Mouse (Mus musculus): Measurements from ENCODE around the gene Tns1. TPM values are rescaled to one million over a fixed set of nuclear protein-coding genes. Genes with fewer than 3 reads are reported as not detected.
"Not testable (repeated sequence)": the region's sequence is repeated elsewhere in the genome, so short reads cannot be mapped to it uniquely, and the experiment has no call there.

The Tns1 gene
- polyA plus RNA-seq, 3 experiments from 2014 or later = 9.1 to 16.3 (median 15.5) TPM

DNA sequence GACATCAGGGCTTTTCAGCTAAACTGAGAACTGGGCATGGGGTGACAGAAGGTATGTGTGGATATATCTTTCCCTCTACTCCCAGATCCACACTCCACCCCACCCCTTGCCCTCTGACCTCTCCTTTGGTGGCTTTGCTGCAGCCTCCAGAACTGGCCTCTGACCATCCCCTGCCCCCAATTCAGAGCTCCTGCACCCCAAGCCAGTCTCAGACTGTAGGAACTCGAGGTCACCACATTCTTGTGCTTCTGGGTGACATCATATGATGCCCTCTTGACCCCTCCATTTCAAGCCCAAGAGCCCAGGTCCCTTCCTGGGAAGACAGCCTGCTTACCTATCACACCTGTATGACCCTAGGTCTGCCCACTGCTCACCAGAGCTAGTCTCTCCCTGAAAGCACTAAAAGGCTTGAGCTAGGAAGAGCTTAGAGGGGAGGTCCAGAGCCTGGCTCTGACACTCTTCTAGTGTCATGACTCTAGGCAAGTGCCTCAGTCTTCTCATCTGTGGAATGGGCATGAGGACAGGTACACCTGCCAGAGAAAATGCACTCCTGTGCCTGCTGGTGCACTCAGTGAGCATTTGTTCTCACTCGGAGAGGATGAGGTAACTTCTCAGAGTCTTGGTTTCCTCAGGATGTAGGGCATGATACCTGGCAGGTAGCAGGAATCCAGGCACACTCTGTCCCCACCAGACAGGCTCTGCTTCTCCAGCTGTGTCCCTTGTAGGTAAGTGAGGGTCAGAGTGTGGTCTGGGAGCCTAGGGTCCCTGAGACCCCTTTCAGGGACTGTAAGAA is 214.9 kb downstream of the Tns1 start:
- no peak for ATAC-seq

DNA sequence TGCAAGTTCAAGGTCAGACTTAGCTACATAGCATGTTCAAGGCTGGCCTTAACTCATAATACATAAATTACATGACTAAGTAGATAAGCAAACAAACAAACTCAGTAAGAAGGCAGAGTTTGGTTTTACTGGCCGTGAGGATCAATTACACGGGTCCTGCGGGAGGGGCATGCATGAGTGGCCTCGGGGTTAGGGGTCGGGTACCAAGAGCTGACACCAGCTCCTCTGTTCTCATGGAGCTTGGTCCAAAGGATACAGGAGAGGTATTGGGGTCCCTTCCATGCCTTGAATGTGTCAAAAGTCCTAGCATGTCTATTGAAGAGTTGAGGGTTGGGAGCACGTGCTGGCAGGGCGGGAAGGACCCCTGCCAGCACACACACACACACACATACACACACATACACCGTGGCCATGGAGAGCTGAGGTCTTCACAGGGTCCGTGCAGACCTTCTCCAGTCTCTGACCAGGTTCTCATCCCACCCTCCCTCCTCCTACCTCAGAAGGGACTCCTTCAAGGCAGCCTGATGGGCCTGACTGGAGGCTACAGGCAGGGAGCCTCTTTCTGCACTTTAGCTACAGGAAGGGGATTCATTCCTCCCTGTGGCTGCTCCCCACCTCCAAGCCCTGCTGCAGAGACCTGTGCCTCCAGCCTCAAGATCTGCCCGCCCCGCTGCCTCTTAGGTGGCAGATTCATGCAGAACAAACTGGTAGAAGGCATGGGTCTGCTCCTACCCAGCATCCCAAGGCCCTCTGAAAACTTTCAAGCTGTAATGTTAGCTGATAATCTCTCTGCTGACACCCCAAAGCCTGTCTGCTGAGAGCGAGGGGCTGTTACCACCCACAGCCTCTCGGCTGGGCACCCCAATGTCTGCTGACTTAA is 215.9 kb downstream of the Tns1 start:
- ATAC-seq = no peak

DNA sequence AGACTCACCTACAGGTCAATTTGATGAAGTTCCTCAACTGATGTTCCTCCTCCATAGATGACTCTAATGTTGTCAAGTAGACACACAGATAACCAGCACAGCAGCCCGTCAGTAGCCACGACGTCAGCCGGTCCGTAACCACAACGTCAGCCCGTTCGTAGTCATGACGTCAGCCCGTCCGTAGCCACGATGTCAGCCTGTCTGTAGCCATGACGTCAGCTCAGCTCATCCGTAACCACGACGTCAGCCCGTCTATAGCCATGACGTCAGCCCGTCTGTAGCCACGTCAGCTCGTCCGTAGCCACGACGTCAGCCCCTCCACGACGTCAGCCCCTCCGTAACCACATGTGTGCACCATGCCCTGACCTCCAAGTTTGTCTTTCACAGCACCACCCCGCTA is 217.1 kb downstream of the Tns1 start:
- ATAC-seq = no peak

DNA sequence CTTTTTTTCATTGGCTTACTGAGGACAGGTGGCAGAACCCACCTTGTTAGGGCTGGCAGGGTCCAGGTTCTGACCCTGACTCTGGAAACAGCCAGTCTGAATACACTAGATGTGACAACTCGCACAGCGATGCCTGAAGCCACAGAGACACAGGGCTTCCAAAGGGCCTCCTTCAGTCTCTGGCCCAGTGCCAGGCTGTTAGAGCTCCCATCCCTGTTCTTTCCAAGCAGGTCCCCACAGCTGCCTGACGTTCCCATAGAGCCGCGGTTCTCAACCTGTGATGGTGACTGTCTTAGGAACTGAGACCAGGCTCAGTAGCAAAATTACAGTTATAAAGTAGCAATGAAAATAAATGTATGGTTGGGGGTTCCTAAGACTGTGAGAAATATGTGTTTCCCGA is 217.9 kb downstream of the Tns1 start:
- ATAC-seq = no peak

DNA sequence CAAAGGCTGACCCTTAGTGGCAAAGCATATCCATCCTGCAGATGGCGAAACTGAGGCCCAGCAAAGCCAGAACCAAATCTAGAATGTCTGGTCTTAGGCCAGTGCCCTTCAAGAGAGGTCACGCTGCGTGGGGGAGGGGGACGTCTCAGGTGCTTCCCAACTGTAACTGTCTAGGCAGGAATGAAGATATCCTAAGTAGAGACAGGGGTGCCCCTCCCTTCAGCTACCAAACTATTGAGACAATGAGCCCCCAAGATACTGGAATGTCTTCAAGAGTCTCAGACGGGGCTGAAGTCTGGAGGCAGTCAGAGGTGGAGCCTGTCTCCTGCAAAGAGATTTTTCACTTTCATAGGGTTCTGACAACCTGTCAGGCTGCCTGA is 218.4 kb downstream of the Tns1 start:
- no peak for ATAC-seq

DNA sequence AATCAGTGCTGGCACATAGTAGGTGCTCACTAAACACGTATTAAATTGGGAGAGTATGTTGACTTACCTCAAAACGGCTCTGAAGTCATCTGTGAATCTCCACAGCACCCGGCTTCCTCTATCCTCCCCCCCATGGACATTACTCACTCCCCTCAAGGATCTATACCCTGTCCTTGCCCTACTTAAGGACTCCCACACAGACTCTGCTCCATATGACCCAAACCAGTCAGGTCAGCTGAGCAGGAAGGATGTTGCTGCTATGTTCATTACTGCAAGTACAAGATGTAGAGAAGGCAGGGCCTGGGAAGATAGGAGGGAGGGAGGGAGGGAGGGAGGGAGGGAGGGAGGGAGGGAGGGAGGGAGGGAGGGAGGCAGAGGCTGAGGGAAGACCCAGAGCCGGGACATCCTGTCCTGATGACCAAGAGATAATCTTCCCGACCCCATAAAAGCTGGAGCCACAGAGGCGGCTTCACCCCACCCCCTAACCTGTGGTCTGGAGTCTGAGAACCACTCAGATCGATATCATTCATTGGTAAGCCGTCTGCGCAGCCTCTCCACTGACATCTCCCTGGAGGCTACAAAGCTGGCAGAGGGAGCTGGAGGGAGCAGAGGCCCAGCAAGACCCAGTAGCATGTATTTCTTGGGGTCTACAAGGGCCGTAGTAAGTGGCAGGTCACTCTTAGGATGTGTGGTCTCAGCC is 219.0 kb downstream of the Tns1 start:
- ATAC-seq = no peak

DNA sequence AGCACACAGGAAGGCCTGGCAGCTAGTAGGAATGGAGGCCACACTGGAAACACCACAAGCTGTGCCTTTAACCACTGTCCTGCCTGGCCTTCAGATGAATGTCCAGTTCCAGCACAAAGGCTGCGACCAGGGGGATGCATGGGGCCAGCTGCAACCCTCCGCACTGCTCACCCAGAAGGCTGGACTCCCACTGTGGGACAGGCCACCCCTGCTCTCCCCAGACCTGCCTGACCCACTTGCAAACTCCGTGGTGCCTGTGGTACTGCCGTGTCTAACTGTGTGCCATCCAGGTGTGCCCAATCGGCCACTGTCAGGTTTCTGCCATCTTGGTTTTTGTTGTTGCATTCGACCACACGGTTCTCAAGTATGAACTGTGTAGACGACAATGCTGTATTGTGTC is 219.6 kb downstream of the Tns1 start:
- ATAC-seq = no peak

DNA sequence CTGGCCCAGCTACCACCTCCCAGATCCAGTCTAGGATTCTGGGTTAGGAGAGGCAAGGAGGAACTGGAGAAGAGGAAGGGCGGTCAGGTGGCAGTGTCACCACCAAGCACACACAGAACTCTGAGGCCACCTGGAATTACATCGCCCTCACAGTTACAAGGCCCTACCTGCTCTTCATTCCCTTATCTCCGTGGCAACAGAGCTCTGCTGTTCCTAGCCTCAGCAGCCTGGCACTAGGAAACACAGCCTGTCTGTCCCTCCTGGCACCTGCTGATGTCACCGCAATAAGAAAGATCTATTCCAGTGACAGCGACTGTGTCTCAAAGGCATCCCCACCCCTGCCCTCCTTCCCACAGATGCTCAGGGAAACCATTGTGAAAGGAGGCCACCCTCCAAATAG is 221.2 kb downstream of the Tns1 start:
- no peak for ATAC-seq

DNA sequence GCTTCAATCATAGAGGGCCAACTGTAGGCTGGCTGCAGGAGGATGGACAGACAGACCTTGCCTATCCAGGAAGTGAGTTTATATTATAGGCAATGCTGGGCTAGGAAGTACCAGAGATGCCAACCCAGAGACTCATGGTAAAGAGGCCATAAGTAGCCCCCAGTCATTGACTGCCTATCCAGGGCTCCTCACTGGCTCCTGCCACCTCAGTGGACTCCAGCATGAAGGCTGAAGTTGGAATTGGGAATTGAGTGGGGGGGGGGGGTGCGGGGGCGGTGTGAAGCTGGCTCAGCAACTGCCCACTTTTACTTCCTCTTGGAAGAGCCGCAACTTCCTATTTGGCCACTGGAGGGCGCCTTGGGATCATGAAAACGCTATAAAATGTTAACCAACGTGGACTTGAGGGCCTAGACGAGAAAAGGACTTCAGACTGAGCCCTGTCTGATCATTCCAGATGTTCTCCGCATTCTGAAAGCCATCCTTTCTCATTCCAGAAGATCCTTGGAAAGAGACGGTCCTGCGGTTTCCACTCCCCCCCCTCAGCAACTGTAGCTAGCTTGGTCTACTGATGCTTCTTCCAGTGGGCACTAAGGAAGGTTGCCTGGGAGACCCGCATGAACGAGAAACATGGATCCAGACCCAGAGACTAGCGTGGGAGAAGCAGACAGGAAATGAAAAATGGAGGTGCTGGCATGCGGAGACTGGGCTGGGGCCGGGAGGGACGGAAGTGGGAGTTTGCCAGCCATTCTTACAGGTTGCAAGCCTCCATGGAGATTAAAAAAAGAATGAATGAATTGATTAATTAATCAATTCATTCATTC is 221.9 kb downstream of the Tns1 start:
- ATAC-seq = peak; percentile 54

DNA sequence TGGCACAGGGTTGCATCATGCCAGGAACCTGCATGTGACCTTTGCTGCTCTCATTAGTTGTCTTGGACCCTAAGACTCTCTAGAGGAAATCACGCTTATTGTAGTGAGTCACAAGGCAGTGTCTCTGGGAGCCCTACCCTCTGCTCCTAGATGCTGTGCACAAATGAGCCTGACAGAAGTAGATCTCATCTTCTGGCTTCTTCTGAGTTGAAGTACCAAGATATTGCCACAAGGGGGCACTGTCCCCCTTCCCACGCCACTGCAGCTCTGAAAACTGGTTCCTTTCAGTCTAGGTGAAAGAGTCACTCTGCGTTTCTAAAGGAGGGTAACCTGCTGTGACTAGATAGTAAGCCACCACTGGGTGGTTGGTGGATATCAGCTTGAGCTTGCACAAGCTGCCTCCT is 222.8 kb downstream of the Tns1 start:
- peak; percentile 85 for ATAC-seq

DNA sequence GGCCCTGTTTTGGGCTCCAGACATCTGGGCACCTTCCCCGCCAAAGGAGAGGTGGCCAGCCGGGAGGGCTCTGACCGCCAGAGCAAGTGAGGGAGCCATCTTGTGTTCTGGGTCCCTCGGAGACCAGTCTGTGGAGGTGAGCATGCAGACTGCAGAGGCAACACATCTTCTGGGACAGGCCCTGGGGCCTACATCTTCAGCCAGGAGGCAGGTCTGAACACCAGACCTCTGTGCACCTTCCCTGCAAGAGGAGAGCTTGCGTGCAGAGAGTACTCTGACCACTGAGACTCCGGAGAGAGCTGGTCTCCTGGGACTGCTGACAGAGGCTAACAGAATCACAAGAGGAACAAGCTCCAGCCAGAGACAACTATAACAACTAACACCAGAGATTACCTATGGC is 228.8 kb downstream of the Tns1 start:
- ATAC-seq = not testable (repeated sequence)

DNA sequence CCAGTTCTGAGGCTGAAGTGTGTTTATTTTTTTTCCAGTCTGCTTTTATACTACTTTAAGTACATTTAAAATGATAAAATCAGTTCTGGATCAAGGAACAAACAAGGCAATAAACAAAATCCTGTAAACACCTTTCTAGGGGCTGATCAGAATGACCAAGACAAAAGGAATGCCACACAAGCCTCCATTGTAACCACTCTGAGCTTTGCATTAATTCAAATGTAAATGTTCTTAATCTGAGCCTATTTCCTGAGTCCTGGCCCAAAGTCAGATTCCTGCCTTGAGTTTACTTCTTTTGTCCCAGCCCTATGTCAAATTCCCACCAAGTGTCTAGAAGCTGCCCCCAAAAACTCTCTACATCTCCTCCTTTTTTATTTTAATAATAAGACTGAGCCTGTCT is 243.5 kb downstream of the Tns1 start:
- ATAC-seq = no peak

DNA sequence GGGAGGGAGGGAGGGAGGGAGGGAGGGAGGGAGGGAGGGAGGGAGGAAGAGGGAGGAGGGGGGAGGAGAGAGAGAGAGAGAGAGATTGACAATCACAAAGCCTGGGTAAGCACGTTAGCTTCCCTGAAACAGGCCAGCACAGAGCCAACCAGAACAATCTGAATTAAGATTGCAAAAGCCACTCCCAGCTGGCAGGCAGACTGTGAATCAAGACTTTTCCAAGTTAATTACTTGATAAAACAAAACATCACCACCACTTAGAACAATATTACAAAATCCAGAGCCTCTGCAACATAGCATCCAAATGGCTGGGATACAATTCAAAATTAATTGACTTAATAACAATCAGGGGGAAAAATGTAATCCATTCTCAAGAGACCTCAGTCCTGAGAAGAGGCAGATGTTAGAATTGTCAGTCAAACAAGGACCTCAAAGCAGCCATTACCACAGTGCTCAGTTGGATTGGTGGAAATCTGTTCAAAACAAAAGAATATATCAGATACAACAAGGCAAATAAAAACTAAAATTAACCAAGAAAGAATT is 248.5 kb downstream of the Tns1 start:
- no peak for ATAC-seq

DNA sequence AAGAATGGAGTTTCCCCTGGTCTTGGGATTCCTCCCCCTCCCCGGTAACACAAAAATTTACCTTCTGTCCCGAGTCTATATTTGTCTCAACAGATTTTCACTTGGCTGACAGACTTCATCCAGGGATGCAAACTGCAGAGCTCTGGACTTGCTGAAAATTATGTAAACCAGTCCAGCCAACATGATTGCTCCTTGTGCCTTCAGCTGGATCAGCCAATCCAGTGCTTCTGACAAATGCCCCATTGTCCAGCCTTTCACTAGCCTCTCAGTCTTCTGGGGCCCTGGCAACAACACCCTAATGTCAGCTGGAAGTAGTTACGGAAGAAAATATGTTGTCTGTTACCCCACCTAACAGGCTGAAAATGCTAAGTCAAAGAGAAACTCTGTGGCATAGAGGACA is 259.9 kb downstream of the Tns1 start:
- no peak for ATAC-seq

DNA sequence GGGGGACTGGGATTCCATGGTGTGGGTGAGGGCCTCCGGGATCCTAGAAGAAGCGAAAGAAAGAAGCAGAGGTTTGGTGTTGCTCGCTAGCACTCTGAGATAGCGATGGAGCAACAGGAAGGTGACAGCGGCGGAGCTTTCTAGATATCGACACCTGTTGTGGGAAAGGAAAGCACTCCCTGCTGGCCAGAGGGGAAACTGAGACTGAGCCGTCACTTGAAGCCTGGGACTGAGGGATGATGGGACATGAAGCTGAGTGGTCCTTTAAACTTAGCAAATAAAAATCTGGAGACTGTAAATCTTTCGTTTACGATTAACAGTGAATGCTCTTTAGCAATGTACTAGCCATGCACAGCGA is 261.2 kb downstream of the Tns1 start:
- no peak for ATAC-seq

DNA sequence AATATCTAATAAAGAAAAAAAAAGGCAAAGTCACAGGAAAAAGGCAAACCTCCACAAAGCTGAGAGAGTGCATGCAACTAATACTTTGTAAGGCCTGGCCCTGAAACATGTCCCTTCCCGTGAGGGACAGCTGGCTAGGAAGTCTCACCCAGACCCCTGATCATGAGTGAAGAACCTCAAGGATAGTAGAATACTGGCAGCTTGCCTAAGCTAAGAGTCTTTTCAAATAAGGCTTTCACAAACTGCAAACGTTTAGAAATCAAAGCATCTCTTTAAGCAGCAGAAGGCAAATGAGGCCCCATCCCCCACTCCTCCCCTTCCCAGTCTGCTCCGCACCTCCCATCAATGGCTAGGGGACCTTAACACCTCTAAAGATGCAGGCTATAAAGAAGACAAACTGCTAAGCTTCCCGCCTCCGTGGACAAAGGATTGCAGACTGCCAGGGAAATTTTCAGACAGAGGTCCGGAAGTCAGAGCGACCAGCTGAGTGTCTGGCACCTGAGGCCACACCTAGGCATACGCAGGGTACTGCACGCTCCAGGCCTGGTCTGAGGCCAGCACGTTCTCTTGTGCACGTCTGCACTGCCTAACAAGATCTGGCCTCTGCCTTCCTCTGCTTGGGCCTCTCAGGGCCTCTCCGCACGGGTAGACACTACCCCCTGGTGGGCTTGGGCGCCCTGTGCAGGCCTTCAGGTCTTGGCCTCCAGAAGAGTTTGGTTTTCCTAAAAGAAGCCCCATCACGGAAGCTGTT is 261.8 kb downstream of the Tns1 start:
- no peak for ATAC-seq

DNA sequence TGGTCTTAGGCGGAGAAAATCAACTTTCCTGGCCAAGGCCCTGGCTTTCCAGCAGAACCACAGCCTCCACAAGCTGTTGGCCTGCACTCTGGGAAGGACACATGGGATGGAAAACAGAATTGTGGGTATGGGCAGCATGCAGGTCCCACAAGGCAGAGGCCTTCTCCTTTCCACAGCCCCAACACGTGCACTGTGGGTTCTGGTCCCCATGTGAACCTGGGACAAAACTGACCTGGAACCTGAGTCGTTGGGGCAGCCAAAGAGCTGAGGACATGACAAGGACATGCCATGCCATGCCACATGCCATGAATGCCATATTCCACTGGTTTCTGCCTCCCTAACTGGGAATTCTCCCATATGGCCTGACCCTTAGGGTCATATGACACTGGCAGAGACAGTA is 263.8 kb downstream of the Tns1 start:
- no peak for ATAC-seq
